Mouse (Mus musculus) hindbrain, embryonic 12.5 days (tissue): ENCODE measurements around the gene Ccr10. TPM values are rescaled to one million over a fixed set of nuclear protein-coding genes. Genes with fewer than 3 reads are reported as not detected.
"Not testable (repeated sequence)": the region's sequence is repeated elsewhere in the genome, so short reads cannot be mapped to it uniquely, and the experiment has no call there.

Source experiments
- ATAC-seq: fragments of 200-750 bp; cut with Nextera tagmentation; 2 replicates; pipeline ENCODE4 v1.8.0; 2017; ENCODE audit warnings: moderate TSS enrichment; ENCODE audit not compliant: low FRiP score
- H3K27ac ChIP-seq: fragments of 300-500 bp; sonication (generic); 2 replicates; pipeline ENCODE4 v1.5.1; 2016; ENCODE audit warnings: mild to moderate bottlenecking
- H3K27me3 ChIP-seq: fragments of 300-500 bp; sonication (generic); 2 replicates; pipeline ENCODE4 v1.6.1; 2016; ENCODE audit warnings: mild to moderate bottlenecking
- H3K36me3 ChIP-seq: fragments of 300-500 bp; sonication (generic); 2 replicates; pipeline ENCODE4 v1.6.1; 2016; ENCODE audit warnings: mild to moderate bottlenecking
- H3K4me1 ChIP-seq: fragments of 300-500 bp; sonication (generic); 2 replicates; pipeline ENCODE4 v1.6.1; 2016
- H3K4me2 ChIP-seq: fragments of 300-500 bp; sonication (generic); replicated peaks from 2 replicates; pipeline ENCODE4 v1.6.1; 2016; ENCODE audit warnings: mild to moderate bottlenecking
- H3K4me3 ChIP-seq: fragments of 300-500 bp; sonication (generic); 2 replicates; pipeline ENCODE4 v1.5.1; 2016; ENCODE audit warnings: mild to moderate bottlenecking
- H3K9ac ChIP-seq: fragments of 300-500 bp; sonication (generic); 2 replicates; pipeline ENCODE4 v1.6.1; 2016; ENCODE audit warnings: mild to moderate bottlenecking, moderate library complexity
- H3K9me3 ChIP-seq: fragments of 300-500 bp; sonication (generic); replicated peaks from 2 replicates; pipeline ENCODE4 v1.6.1; 2016; ENCODE audit warnings: mild to moderate bottlenecking
- WGBS: fragments of 180-500 bp; shearing (Covaris S2); methylation state at CpG from one replicate; pipeline ENCODE4 v1.1.7; 2016; 5-methylcytosine and 5-hydroxymethylcytosine counted together
- polyA plus RNA-seq: library from polyadenylated mRNA; unstranded; fragments of >200 nt; fragmentation: Nextera tagmentation; extraction: Ambion mirVana; gene quantifications from 2 replicates; pipeline ENCODE4 v1.2.1, GENCODE M21; 2016

Gene Ccr10
- polyA plus RNA-seq, 1 experiment from 2014 or later: 0.23 TPM

DNA sequence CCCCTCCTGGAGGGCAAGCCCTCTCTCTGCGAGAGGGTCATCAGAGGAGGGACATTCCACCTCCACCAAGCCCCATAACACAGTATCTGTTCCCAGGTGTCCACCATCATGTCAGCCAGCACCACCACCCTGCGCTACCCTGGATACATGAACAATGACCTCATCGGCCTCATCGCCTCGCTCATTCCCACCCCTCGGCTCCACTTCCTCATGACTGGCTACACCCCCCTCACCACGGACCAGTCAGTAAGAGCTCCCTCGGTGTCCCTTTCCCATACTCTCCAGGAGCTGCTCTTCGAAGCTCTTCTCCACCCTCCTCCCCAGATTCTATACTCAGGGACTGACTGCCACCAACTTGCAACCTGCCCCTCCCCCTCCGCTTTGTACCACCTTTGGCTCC lies 15.1 kb downstream of the Ccr10 start:
- H3K36me3 ChIP-seq: peaks cover 17% of the 10 kb centered on the region
- H3K4me3 ChIP-seq, H3K4me2 ChIP-seq, H3K27ac ChIP-seq, ATAC-seq, H3K9ac ChIP-seq, H3K9me3 ChIP-seq: not testable (repeated sequence)
- H3K4me1 ChIP-seq: peaks cover 23% of the 10 kb centered on the region
- peaks cover 71% of the 10 kb centered on the region for H3K27me3 ChIP-seq
- 78% methylated on average over 10 of the region's 10 CpGs for WGBS

DNA sequence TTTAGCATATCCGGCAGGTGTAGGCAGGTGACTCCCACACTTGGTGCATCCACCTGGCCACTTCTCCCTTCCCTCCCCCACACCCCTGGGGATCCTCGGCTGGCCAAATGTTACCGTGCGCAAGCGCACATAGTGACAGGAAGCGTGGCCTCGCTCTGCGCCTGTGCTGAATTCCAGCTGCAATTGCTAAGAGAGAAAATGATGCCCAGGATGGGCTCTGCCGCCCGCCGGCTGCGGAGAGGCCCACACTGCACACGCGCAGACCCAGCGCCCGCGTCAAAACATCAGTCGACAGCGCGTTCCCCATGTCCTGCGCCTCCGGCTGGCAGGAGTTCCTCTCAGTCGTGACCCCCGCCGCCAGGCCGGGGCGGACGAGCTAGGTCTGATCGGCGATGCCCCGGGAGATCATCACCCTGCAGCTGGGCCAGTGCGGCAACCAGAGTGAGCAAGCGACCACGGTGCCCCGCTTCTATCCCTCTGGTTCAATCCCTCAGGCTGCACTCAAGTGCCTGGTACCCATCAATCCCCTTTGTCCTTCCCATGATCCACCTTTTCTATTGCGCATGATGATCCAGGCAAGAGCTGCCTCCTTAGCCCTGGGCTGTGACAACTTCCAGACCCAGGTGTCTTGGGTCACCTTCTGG lies 19.4 kb downstream of the Ccr10 start, which contains the start of gene Tubg2:
Tubg2 (plus strand) TSS at position 180 of the 644 bp plus-strand sequence.
- Histone ChIP-seq H3K9ac (peak within 1 kb of the TSS; percentile 67), H3K4me1 (peaks cover 9% of the 10 kb centered on the region), H3K9me3 (no peaks in the 10 kb centered on the region), H3K4me3 (peak within 1 kb of the TSS; percentile 42), H3K36me3 (no peaks in the 10 kb centered on the region), H3K27ac (peak within 1 kb of the TSS; percentile 88), H3K4me2 (peak within 1 kb of the TSS; percentile 64), H3K27me3 (peaks cover 28% of the 10 kb centered on the region)
- ATAC-seq: peak; percentile 88
- WGBS: 3% methylated on average over 36 of the region's 36 CpGs

DNA sequence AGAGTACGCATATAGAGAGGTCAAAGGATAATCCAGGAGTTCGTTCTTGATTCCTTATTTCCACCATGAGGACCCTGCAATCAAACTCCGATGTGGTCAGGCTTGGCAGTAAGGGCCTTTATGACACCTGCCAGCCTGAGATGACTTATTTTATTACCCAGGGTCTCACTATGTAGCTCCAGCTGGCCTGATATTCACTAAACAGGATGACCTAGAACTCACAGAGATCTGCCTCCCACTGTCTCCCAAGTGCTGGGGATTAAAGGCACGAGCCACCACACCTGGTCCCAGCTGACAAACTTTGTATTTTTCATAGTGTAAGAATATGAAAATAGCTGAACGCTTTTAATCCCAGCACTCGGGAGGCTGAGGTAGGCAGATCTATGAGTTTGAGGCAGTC lies 20.1 kb downstream of the Ccr10 start:
- H3K4me2 ChIP-seq: no peak overlapping the region
- H3K9me3 ChIP-seq: no peaks in the 10 kb centered on the region
- no peak overlapping the region for H3K4me3 ChIP-seq
- no peaks in the 10 kb centered on the region for H3K36me3 ChIP-seq
- H3K27me3 ChIP-seq: peaks cover 23% of the 10 kb centered on the region
- no peak overlapping the region for H3K9ac ChIP-seq
- H3K4me1 ChIP-seq: peaks cover 9% of the 10 kb centered on the region
- H3K27ac ChIP-seq: no peak overlapping the region
- ATAC-seq: no peak
- WGBS: 71% methylated on average over 6 of the region's 6 CpGs

- Histone ChIP-seq H3K9ac (no peak overlapping the region), H3K27me3 (peaks cover 23% of the 10 kb centered on the region), H3K4me2 (no peak overlapping the region), H3K4me3 (no peak overlapping the region), H3K36me3 (no peaks in the 10 kb centered on the region), H3K9me3 (no peaks in the 10 kb centered on the region), H3K4me1 (peaks cover 11% of the 10 kb centered on the region), H3K27ac (no peak overlapping the region)
- ATAC-seq: no peak
These were observed 20.6 kb downstream of the Ccr10 start for GRCm38 (mm10) chr11:101154648-101155047.

DNA sequence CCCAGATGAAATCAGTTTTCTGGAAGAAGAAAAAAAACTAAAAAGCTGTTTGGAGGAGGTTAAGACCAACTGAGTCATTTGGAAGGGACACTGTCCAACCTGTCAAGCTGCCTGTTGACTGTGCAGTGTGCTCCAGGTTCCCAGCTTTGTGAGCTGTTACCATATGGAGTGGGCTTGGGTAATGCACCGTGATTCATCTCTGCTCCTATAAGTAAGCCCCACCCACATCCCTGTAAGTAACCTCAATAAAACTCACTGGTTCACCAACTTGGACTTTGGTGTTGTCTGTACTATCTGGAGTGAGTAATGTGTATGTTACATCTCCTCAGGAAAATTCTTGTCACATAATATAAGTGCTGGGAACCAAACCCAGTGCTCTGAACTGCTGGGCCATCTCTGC lies 22.4 kb downstream of the Ccr10 start:
- 85% methylated on average over 1 of the region's 1 CpGs for WGBS
- H3K4me3 ChIP-seq: no peak overlapping the region
- peaks cover 21% of the 10 kb centered on the region for H3K4me1 ChIP-seq
- H3K27me3 ChIP-seq: peaks cover 12% of the 10 kb centered on the region
- H3K9me3 ChIP-seq: no peaks in the 10 kb centered on the region
- H3K9ac ChIP-seq: no peak overlapping the region
- no peak overlapping the region for H3K27ac ChIP-seq
- no peaks in the 10 kb centered on the region for H3K36me3 ChIP-seq
- ATAC-seq: no peak
- H3K4me2 ChIP-seq: no peak overlapping the region

DNA sequence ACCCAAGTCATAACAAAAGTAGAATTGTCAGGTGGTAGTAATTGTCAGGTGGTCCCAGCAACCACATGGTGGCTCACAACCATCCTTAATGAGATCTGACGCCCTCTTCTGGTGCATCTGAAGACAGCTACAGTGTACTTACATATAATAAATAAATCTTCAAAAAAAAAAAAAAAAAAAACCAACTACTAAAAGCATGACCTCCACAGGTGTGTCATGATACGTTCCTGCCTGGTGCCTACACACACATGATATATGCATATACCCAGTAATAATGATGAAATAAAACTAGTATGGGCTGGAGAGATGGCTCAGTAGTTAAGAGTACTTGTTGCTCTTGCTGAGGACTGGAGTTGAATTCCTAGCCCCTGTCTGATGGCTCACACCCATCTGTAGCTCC lies 24.2 kb downstream of the Ccr10 start:
- peaks cover 1% of the 10 kb centered on the region; the same call in 1 of the 2 replicates for H3K27me3 ChIP-seq
- H3K9ac ChIP-seq: no peak overlapping the region
- peaks cover 25% of the 10 kb centered on the region for H3K4me1 ChIP-seq
- no peaks in the 10 kb centered on the region for H3K36me3 ChIP-seq
- H3K27ac ChIP-seq: no peak overlapping the region
- no peak for ATAC-seq
- WGBS: 56% methylated on average over 2 of the region's 2 CpGs
- H3K4me2 ChIP-seq: no peak overlapping the region
- no peak overlapping the region for H3K4me3 ChIP-seq
- H3K9me3 ChIP-seq: no peaks in the 10 kb centered on the region

GRCm38 (mm10) chr11:101149178-101150105 lies 25.8 kb downstream of the Ccr10 start:
- H3K4me2 ChIP-seq: no peak overlapping the region
- H3K27me3 ChIP-seq: no peaks in the 10 kb centered on the region
- ATAC-seq: no peak
- H3K27ac ChIP-seq: peak overlapping the region; percentile 49; the same call in 1 of the 2 replicates
- no peaks in the 10 kb centered on the region for H3K9me3 ChIP-seq
- no peaks in the 10 kb centered on the region for H3K36me3 ChIP-seq
- peaks cover 20% of the 10 kb centered on the region for H3K4me1 ChIP-seq
- H3K9ac ChIP-seq: no peak overlapping the region
- 59% methylated on average over 9 of the region's 9 CpGs for WGBS
- H3K4me3 ChIP-seq: no peak overlapping the region

DNA sequence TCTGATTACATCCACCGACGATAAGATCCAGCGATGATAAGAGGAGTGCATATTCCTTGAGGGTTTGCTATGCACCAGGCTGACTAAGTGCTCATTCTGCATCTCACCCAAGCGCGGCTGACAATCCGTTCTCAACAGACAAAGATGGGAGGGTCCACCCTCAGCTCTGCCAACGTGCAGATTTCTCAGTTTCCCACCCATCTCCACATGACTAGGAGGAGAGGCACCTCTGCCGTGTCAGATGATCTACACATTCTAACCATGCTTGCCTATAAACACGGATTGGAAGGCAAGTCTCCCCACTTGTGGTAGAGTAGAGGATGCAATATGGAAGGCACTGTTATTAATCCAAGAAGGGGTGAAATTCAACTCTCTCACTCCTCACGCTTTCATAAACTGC lies 26.5 kb downstream of the Ccr10 start:
- Histone ChIP-seq H3K9me3 (no peaks in the 10 kb centered on the region), H3K36me3 (no peaks in the 10 kb centered on the region), H3K9ac (no peak overlapping the region), H3K4me1 (peaks cover 23% of the 10 kb centered on the region), H3K4me3 (no peak overlapping the region), H3K27me3 (no peaks in the 10 kb centered on the region), H3K4me2 (no peak overlapping the region), H3K27ac (0 out of 2 replicates have a peak overlapping the region, but pooled peaks have one; percentile 49)
- 70% methylated on average over 10 of the region's 10 CpGs for WGBS
- ATAC-seq: no peak

- no peaks in the 10 kb centered on the region for H3K36me3 ChIP-seq
- WGBS: 22% methylated on average over 10 of the region's 10 CpGs
These were observed 28.9 kb downstream of the Ccr10 start for GRCm38 (mm10) chr11:101146377-101146776.

GRCm38 (mm10) chr11:101143338-101144225 lies 31.7 kb downstream of the Ccr10 start:
- peaks cover 17% of the 10 kb centered on the region for H3K4me1 ChIP-seq
- peak overlapping the region; percentile 48; the same call in 1 of the 2 replicates for H3K27ac ChIP-seq
- no peaks in the 10 kb centered on the region for H3K36me3 ChIP-seq
- H3K9me3 ChIP-seq: no peaks in the 10 kb centered on the region
- peak overlapping the region; percentile 57 for H3K4me2 ChIP-seq
- H3K4me3 ChIP-seq: peak overlapping the region; percentile 27
- peaks cover 17% of the 10 kb centered on the region for H3K27me3 ChIP-seq
- WGBS: 25% methylated on average over 19 of the region's 19 CpGs
- peak; percentile 67 for ATAC-seq
- H3K9ac ChIP-seq: peak overlapping the region; percentile 45; the same call in 1 of the 2 replicates

More at GRCm38 (mm10) chr11:101146377-101146776, 28.9 kb downstream of the Ccr10 start:
- no peaks in the 10 kb centered on the region for H3K9me3 ChIP-seq
- ATAC-seq: peak; percentile 40; the same call in 1 of the 2 replicates
- H3K4me1 ChIP-seq: peaks cover 28% of the 10 kb centered on the region
- peak overlapping the region; percentile 67 for H3K27ac ChIP-seq
- peaks cover 4% of the 10 kb centered on the region; the same call in 1 of the 2 replicates for H3K27me3 ChIP-seq
- peak overlapping the region; percentile 19; the same call in 1 of the 2 replicates for H3K4me2 ChIP-seq
- no peak overlapping the region for H3K9ac ChIP-seq
- no peak overlapping the region for H3K4me3 ChIP-seq

- Histone ChIP-seq H3K9me3 (no peaks in the 10 kb centered on the region), H3K4me3 (no peak overlapping the region), H3K36me3 (no peaks in the 10 kb centered on the region), H3K4me1 (peaks cover 19% of the 10 kb centered on the region), H3K27me3 (peaks cover 17% of the 10 kb centered on the region), H3K27ac (no peak overlapping the region), H3K9ac (no peak overlapping the region), H3K4me2 (no peak overlapping the region)
- ATAC-seq: no peak
- 84% methylated on average over 10 of the region's 10 CpGs for WGBS
These were observed 32.9 kb downstream of the Ccr10 start for GRCm38 (mm10) chr11:101142215-101142967.
